Mouse (Mus musculus) kidney, postnatal 0 days (tissue): ENCODE data around the gene Gsn. TPM values are rescaled to one million over a fixed set of nuclear protein-coding genes. Genes with fewer than 3 reads are reported as not detected.

Source experiments
- ATAC-seq: fragments of 200-750 bp; cut with Nextera tagmentation; replicated peaks from 2 replicates; pipeline ENCODE4 v1.8.0; 2017; ENCODE audit warnings: low read depth, moderate number of reproducible peaks, moderate TSS enrichment, moderate library complexity; ENCODE audit not compliant: low FRiP score
- DNase-seq: peaks from one replicate; pipeline ENCODE4 v3.0.0-alpha.2; 2016; ENCODE audit warnings: low spot score
- H3K27ac ChIP-seq: fragments of 300-500 bp; sonication (generic); 2 replicates; pipeline ENCODE4 v1.5.1; 2014; ENCODE audit warnings: mild to moderate bottlenecking
- H3K27me3 ChIP-seq: fragments of 300-500 bp; sonication (generic); 2 replicates; pipeline ENCODE4 v1.6.1; 2014; ENCODE audit warnings: low read length, mixed read lengths; ENCODE audit not compliant: insufficient read depth
- H3K36me3 ChIP-seq: fragments of 300-500 bp; sonication (generic); 2 replicates; pipeline ENCODE4 v1.6.1; 2014; ENCODE audit warnings: low read length, mixed read lengths; ENCODE audit not compliant: insufficient read depth
- H3K4me1 ChIP-seq: fragments of 300-500 bp; sonication (generic); replicated peaks from 2 replicates; pipeline ENCODE4 v1.6.1; 2014; ENCODE audit warnings: antibody characterized with exemption, low read length, mixed read lengths; ENCODE audit not compliant: insufficient read depth
- H3K4me2 ChIP-seq: fragments of 300-500 bp; sonication (generic); 2 replicates; pipeline ENCODE4 v1.6.1; 2014; ENCODE audit warnings: mild to moderate bottlenecking, low read length, moderate library complexity, mixed read lengths
- H3K4me3 ChIP-seq: fragments of 300-500 bp; sonication (generic); replicated peaks from 2 replicates; pipeline ENCODE4 v1.5.1; 2014; ENCODE audit warnings: low read depth, low read length
- H3K9ac ChIP-seq: fragments of 300-500 bp; sonication (generic); 2 replicates; pipeline ENCODE4 v1.6.1; 2014; ENCODE audit warnings: low read depth, low read length
- H3K9me3 ChIP-seq: fragments of 300-500 bp; sonication (generic); replicated peaks from 2 replicates; pipeline ENCODE4 v1.6.1; 2016; ENCODE audit warnings: low read length, inconsistent platforms, mixed read lengths
- CTCF ChIP-seq: IDR thresholded peaks from 2 replicates; pipeline ENCODE4 v1.5.1; 2016; ENCODE audit warnings: antibody characterized with exemption, low read depth, mild to moderate bottlenecking, moderate library complexity
- WGBS: fragments of 180-500 bp; shearing (Covaris S2); extraction: QIAGEN DNeasy Blood & Tissue Kit; methylation state at CpG from one replicate; pipeline ENCODE4 v1.1.7; 2014; 5-methylcytosine and 5-hydroxymethylcytosine counted together
- polyA plus RNA-seq: library from polyadenylated mRNA; unstranded; fragments of >200 nt; fragmentation: Nextera tagmentation; extraction: Ambion mirVana; gene quantifications from 2 replicates; pipeline ENCODE4 v1.2.1, GENCODE M21; 2015

Gsn gene
- polyA plus RNA-seq, 1 experiment from 2014 or later: 159 TPM

GRCm38 (mm10) chr2:35271817-35272216 is 15.6 kb downstream of the Gsn start:
- no peak overlapping the region for H3K4me2 ChIP-seq
- peak overlapping the region; percentile 44; the same call in 1 of the 2 replicates for H3K27ac ChIP-seq
- DNase-seq (no peak), ATAC-seq (no peak)
- no peak overlapping the region for H3K9ac ChIP-seq
- no peaks in the 10 kb centered on the region for H3K27me3 ChIP-seq
- no peak for TF ChIP-seq CTCF
- H3K9me3 ChIP-seq: no peaks in the 10 kb centered on the region
- peaks cover 26% of the 10 kb centered on the region for H3K4me1 ChIP-seq
- H3K4me3 ChIP-seq: no peak overlapping the region
- 43% methylated on average over 2 of the region's 2 CpGs for WGBS
- H3K36me3 ChIP-seq: no peaks in the 10 kb centered on the region

GRCm38 (mm10) chr2:35272881-35273280 is 16.7 kb downstream of the Gsn start:
- Histone ChIP-seq H3K4me2 (no peak overlapping the region), H3K36me3 (no peaks in the 10 kb centered on the region), H3K9ac (no peak overlapping the region), H3K9me3 (no peaks in the 10 kb centered on the region), H3K4me1 (peaks cover 26% of the 10 kb centered on the region), H3K27me3 (no peaks in the 10 kb centered on the region), H3K4me3 (no peak overlapping the region), H3K27ac (peak overlapping the region; percentile 72)
- no peak for TF ChIP-seq CTCF
- DNase-seq (no peak), ATAC-seq (no peak)
- WGBS: 79% methylated on average over 6 of the region's 6 CpGs

GRCm38 (mm10) chr2:35273536-35273935 is 17.4 kb downstream of the Gsn start:
- ATAC-seq (0 out of 2 replicates have a peak, but pooled peaks have one; percentile 25), DNase-seq (peak; percentile 87)
- no peak overlapping the region for H3K4me2 ChIP-seq
- no peak for TF ChIP-seq CTCF
- no peaks in the 10 kb centered on the region for H3K36me3 ChIP-seq
- peaks cover 26% of the 10 kb centered on the region for H3K4me1 ChIP-seq
- H3K27me3 ChIP-seq: no peaks in the 10 kb centered on the region
- H3K9me3 ChIP-seq: no peaks in the 10 kb centered on the region
- no peak overlapping the region for H3K4me3 ChIP-seq
- whole genome bisulfite sequencing: 19% methylated on average over 2 of the region's 2 CpGs
- H3K27ac ChIP-seq: peak overlapping the region; percentile 72
- no peak overlapping the region for H3K9ac ChIP-seq

- no peaks in the 10 kb centered on the region for H3K9me3 ChIP-seq
- TF ChIP-seq CTCF: no peak
- no peak overlapping the region for H3K9ac ChIP-seq
- H3K36me3 ChIP-seq: no peaks in the 10 kb centered on the region
- peaks cover 22% of the 10 kb centered on the region for H3K4me1 ChIP-seq
- H3K27ac ChIP-seq: no peak overlapping the region
- ATAC-seq (no peak), DNase-seq (no peak)
- no peak overlapping the region for H3K4me3 ChIP-seq
- no peak overlapping the region for H3K4me2 ChIP-seq
- no peaks in the 10 kb centered on the region for H3K27me3 ChIP-seq
- 66% methylated on average over 3 of the region's 3 CpGs for WGBS
Measured at GRCm38 (mm10) chr2:35277686-35278085, 21.5 kb downstream of the Gsn start.

GRCm38 (mm10) chr2:35278371-35279210 is 22.4 kb downstream of the Gsn start:
- Histone ChIP-seq H3K27ac (no peak overlapping the region), H3K4me3 (no peak overlapping the region), H3K9me3 (no peaks in the 10 kb centered on the region), H3K4me1 (peaks cover 17% of the 10 kb centered on the region; the same call in 1 of the 2 replicates), H3K36me3 (no peaks in the 10 kb centered on the region), H3K9ac (no peak overlapping the region), H3K27me3 (no peaks in the 10 kb centered on the region), H3K4me2 (no peak overlapping the region)
- TF ChIP-seq CTCF: no peak
- ATAC-seq (no peak), DNase-seq (no peak)
- 87% methylated on average over 7 of the region's 7 CpGs for WGBS

GRCm38 (mm10) chr2:35280001-35280400 is 23.8 kb downstream of the Gsn start:
- Histone ChIP-seq H3K27ac (no peak overlapping the region), H3K36me3 (no peaks in the 10 kb centered on the region), H3K4me2 (no peak overlapping the region), H3K4me3 (no peak overlapping the region), H3K9ac (no peak overlapping the region), H3K27me3 (no peaks in the 10 kb centered on the region), H3K9me3 (no peaks in the 10 kb centered on the region), H3K4me1 (peaks cover 13% of the 10 kb centered on the region; the same call in 1 of the 2 replicates)
- DNase-seq (no peak), ATAC-seq (peak; percentile 29; the same call in 1 of the 2 replicates)
- no peak for TF ChIP-seq CTCF
- WGBS: 56% methylated on average over 3 of the region's 3 CpGs
